In the genomic region with DNA sequence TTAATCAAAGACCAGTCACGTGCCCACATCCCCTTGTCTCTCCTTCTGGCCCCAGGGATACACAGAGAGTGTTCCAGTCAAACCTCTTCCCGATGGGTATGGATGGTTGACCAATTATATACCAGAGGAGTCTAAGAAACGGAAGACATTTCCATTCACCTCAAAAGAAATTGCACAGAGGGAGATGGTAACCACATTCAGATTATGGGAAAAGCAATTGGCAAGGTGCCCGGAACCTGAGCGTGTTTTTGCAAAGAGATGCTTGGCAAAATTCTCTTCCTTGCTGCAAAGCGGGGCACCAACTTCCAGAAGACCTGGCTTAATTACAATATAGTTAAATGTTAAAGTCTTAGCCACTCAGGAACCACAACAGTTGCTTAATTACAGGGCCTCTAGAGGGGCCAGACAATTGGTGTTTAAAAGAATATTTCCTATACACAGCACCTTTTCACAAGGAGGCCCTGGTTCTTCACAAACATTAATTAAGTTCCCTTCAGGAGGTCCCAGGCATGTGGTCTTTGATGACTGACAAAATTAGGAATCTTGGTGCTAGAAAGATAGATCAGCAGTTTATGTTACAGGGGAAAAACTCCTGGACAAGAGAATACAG, we compare ENCODE assay signal across 8 mouse cellular contexts. TPM values are rescaled to one million over a fixed set of nuclear protein-coding genes. Genes with fewer than 3 reads are reported as not detected.
DNase-seq lines count a peak whose midpoint lies in the region.

No protein-coding gene starts in this region.

- DNase-seq in adrenal gland, postnatal 25 days, result peak; percentile 22
- DNase-seq in adrenal gland, adult 2 months, result no peak
- DNase-seq in urinary bladder, postnatal 14 days (ENCODE audit: low spot score), result peak; percentile 26
- DNase-seq in urinary bladder, postnatal 4 days (ENCODE audit: low spot score in 2 of 2), result no peak
- DNase-seq in layer of hippocampus, adult 9-11 months, result peak; percentile 33
- DNase-seq in B cell, adult 2 months, result no peak
- DNase-seq in adrenal gland, adult 18-20 months (ENCODE audit: low spot score in 2 of 2), result no peak
- DNase-seq in natural killer cell, adult 2 months (ENCODE audit: low spot score in 2 of 2), result no peak

RNA-seq across cellular contexts. Expression of a gene that starts 59.1 kb away (rescaled TPM):
- total RNA-seq in adrenal gland, postnatal 25 days (2021), result 140 and 171 TPM in 2 replicates
- total RNA-seq in adrenal gland, adult 2 months (2021), result 100 to 1,000 TPM in 1 of 2 experiments, 10 to 100 TPM in 1; 75.1 to 135 TPM
- polyA plus RNA-seq in adrenal gland, adult 2 months (2012; rRNA removed), result 153 and 231 TPM in 2 replicates
- 100 to 1,000 TPM in 1 of 2 experiments, 10 to 100 TPM in 1; 43.5 to 122 TPM for total RNA-seq in adrenal gland, adult 18-20 months (2021)

Comparison
In these comparisons a context has a peak if more than half of its experiments do, and no peak if none do; other contexts are left out.
1. DNase-seq: peak in adrenal gland, postnatal 25 days (single experiment), urinary bladder, postnatal 14 days (single experiment) and layer of hippocampus, adult 9-11 months (single experiment); none in adrenal gland, adult 2 months (single experiment), urinary bladder, postnatal 4 days (0 of 2), B cell, adult 2 months (0 of 2), adrenal gland, adult 18-20 months (0 of 2) and natural killer cell, adult 2 months (0 of 2).